Mouse (Mus musculus): ENCODE measurements at regions not wholly inside any gene's neighbourhood (a gene's known extent, or its start where the extent isn't known, plus 50 kb on each side); places are given as distances from the start of the nearest gene placed in this dataset.

GRCm38 (mm10) chr9:85593867-85594266 lies 155.3 kb downstream of the Ibtk start:
- Histone ChIP-seq H3K27ac (ENCODE audit: low read depth, low read length) (no peak overlapping the region), H3K4me3 (ENCODE audit: low read depth, low read length) (no peak overlapping the region), H3K27me3 (ENCODE audit: control insufficient read depth, insufficient read depth, low read length) (no peaks in the 10 kb centered on the region), H3K9ac (ENCODE audit: low read depth, low read length) (no peak overlapping the region), H3K36me3 (ENCODE audit: control insufficient read depth, insufficient read depth, low read length) (no peaks in the 10 kb centered on the region), H3K4me1 (replicated peaks; ENCODE audit: control insufficient read depth, insufficient read depth, low read length) (no peaks in the 10 kb centered on the region), H3K4me2 (replicated peaks; ENCODE audit: low read depth, low read length) (no peak overlapping the region), H3K9me3 (ENCODE audit: control insufficient read depth, low read length) (no peaks in the 10 kb centered on the region)
- 85% methylated on average over 4 of the region's 4 CpGs for WGBS
- no peak for ATAC-seq (ENCODE audit: low FRiP score)
- no peak for DNase-seq (ENCODE audit: low spot score)

- Histone ChIP-seq H3K27me3 (ENCODE audit: control insufficient read depth, insufficient read depth, low read length) (no peaks in the 10 kb centered on the region), H3K27ac (ENCODE audit: low read depth, low read length) (no peak overlapping the region), H3K4me3 (ENCODE audit: low read depth, low read length) (no peak overlapping the region), H3K36me3 (ENCODE audit: control insufficient read depth, insufficient read depth, low read length) (no peaks in the 10 kb centered on the region), H3K9me3 (ENCODE audit: control insufficient read depth, low read length) (no peaks in the 10 kb centered on the region), H3K4me2 (replicated peaks; ENCODE audit: low read depth, low read length) (no peak overlapping the region), H3K9ac (ENCODE audit: low read depth, low read length) (no peak overlapping the region), H3K4me1 (replicated peaks; ENCODE audit: control insufficient read depth, insufficient read depth, low read length) (no peaks in the 10 kb centered on the region)
- ATAC-seq (ENCODE audit: low FRiP score) (no peak), DNase-seq (ENCODE audit: low spot score) (no peak)
- 88% methylated on average over 4 of the region's 4 CpGs for WGBS
Measured at GRCm38 (mm10) chr9:85592639-85593038, 156.5 kb downstream of the Ibtk start.

GRCm38 (mm10) chr9:85589210-85589609 lies 159.9 kb downstream of the Ibtk start:
- H3K36me3 ChIP-seq (ENCODE audit: control insufficient read depth, insufficient read depth, low read length): no peaks in the 10 kb centered on the region
- no peak overlapping the region for H3K27ac ChIP-seq (ENCODE audit: low read depth, low read length)
- H3K4me3 ChIP-seq (ENCODE audit: low read depth, low read length): no peak overlapping the region
- H3K9me3 ChIP-seq (ENCODE audit: control insufficient read depth, low read length): no peaks in the 10 kb centered on the region
- no peak overlapping the region for H3K4me2 ChIP-seq (replicated peaks; ENCODE audit: low read depth, low read length)
- H3K4me1 ChIP-seq (replicated peaks; ENCODE audit: control insufficient read depth, insufficient read depth, low read length): no peaks in the 10 kb centered on the region
- H3K27me3 ChIP-seq (ENCODE audit: control insufficient read depth, insufficient read depth, low read length): no peaks in the 10 kb centered on the region
- ATAC-seq (ENCODE audit: low FRiP score) (no peak), DNase-seq (ENCODE audit: low spot score) (no peak)
- 91% methylated on average over 3 of the region's 3 CpGs for WGBS
- no peak overlapping the region for H3K9ac ChIP-seq (ENCODE audit: low read depth, low read length)

GRCm38 (mm10) chr9:85588077-85588476 lies 161.1 kb downstream of the Ibtk start:
- Histone ChIP-seq H3K27ac (ENCODE audit: low read depth, low read length) (no peak overlapping the region), H3K4me1 (replicated peaks; ENCODE audit: control insufficient read depth, insufficient read depth, low read length) (no peaks in the 10 kb centered on the region), H3K27me3 (ENCODE audit: control insufficient read depth, insufficient read depth, low read length) (no peaks in the 10 kb centered on the region), H3K4me2 (replicated peaks; ENCODE audit: low read depth, low read length) (no peak overlapping the region), H3K9ac (ENCODE audit: low read depth, low read length) (no peak overlapping the region), H3K36me3 (ENCODE audit: control insufficient read depth, insufficient read depth, low read length) (no peaks in the 10 kb centered on the region), H3K9me3 (ENCODE audit: control insufficient read depth, low read length) (no peaks in the 10 kb centered on the region), H3K4me3 (ENCODE audit: low read depth, low read length) (no peak overlapping the region)
- ATAC-seq (ENCODE audit: low FRiP score) (peak; percentile 27), DNase-seq (ENCODE audit: low spot score) (peak; percentile 46)
- 55% methylated on average over 2 of the region's 2 CpGs for WGBS

- no peak for ATAC-seq (ENCODE audit: low FRiP score)
- Histone ChIP-seq H3K27ac (ENCODE audit: low read depth, low read length) (no peak overlapping the region), H3K9me3 (ENCODE audit: control insufficient read depth, low read length) (no peaks in the 10 kb centered on the region), H3K4me1 (replicated peaks; ENCODE audit: control insufficient read depth, insufficient read depth, low read length) (no peaks in the 10 kb centered on the region), H3K27me3 (ENCODE audit: control insufficient read depth, insufficient read depth, low read length) (no peaks in the 10 kb centered on the region), H3K9ac (ENCODE audit: low read depth, low read length) (no peak overlapping the region), H3K4me2 (replicated peaks; ENCODE audit: low read depth, low read length) (no peak overlapping the region), H3K36me3 (ENCODE audit: control insufficient read depth, insufficient read depth, low read length) (no peaks in the 10 kb centered on the region), H3K4me3 (ENCODE audit: low read depth, low read length) (no peak overlapping the region)
- DNase-seq (ENCODE audit: low spot score): no peak
- 76% methylated on average over 1 of the region's 1 CpGs for WGBS
Measured at GRCm38 (mm10) chr9:85581028-85581595, 168.0 kb downstream of the Ibtk start.

GRCm38 (mm10) chr9:85577812-85578211 lies 171.3 kb downstream of the Ibtk start:
- no peak overlapping the region for H3K9ac ChIP-seq (ENCODE audit: low read depth, low read length)
- no peaks in the 10 kb centered on the region for H3K36me3 ChIP-seq (ENCODE audit: control insufficient read depth, insufficient read depth, low read length)
- H3K4me3 ChIP-seq (ENCODE audit: low read depth, low read length): no peak overlapping the region
- 92% methylated on average over 7 of the region's 7 CpGs for WGBS
- no peak overlapping the region for H3K27ac ChIP-seq (ENCODE audit: low read depth, low read length)
- no peaks in the 10 kb centered on the region for H3K27me3 ChIP-seq (ENCODE audit: control insufficient read depth, insufficient read depth, low read length)
- DNase-seq (ENCODE audit: low spot score) (no peak), ATAC-seq (ENCODE audit: low FRiP score) (no peak)
- no peak overlapping the region for H3K4me2 ChIP-seq (replicated peaks; ENCODE audit: low read depth, low read length)
- no peaks in the 10 kb centered on the region for H3K4me1 ChIP-seq (replicated peaks; ENCODE audit: control insufficient read depth, insufficient read depth, low read length)
- H3K9me3 ChIP-seq (ENCODE audit: control insufficient read depth, low read length): no peaks in the 10 kb centered on the region

GRCm38 (mm10) chr9:85577338-85577737 lies 171.8 kb downstream of the Ibtk start:
- 95% methylated on average over 1 of the region's 1 CpGs for WGBS

GRCm38 (mm10) chr9:85568877-85569276 lies 180.3 kb downstream of the Ibtk start:
- no peak for DNase-seq (ENCODE audit: low spot score)
- no peaks in the 10 kb centered on the region for H3K27me3 ChIP-seq (ENCODE audit: control insufficient read depth, insufficient read depth, low read length)
- ATAC-seq (ENCODE audit: low FRiP score): no peak
- no peaks in the 10 kb centered on the region for H3K4me1 ChIP-seq (replicated peaks; ENCODE audit: control insufficient read depth, insufficient read depth, low read length)
- no peak overlapping the region for H3K27ac ChIP-seq (ENCODE audit: low read depth, low read length)
- no peaks in the 10 kb centered on the region for H3K9me3 ChIP-seq (ENCODE audit: control insufficient read depth, low read length)
- no peak overlapping the region for H3K9ac ChIP-seq (ENCODE audit: low read depth, low read length)
- H3K4me3 ChIP-seq (ENCODE audit: low read depth, low read length): no peak overlapping the region
- 86% methylated on average over 8 of the region's 8 CpGs for WGBS
- H3K4me2 ChIP-seq (replicated peaks; ENCODE audit: low read depth, low read length): no peak overlapping the region
- no peaks in the 10 kb centered on the region for H3K36me3 ChIP-seq (ENCODE audit: control insufficient read depth, insufficient read depth, low read length)

More at GRCm38 (mm10) chr9:85577338-85577737, 171.8 kb downstream of the Ibtk start:
- no peak overlapping the region for H3K27ac ChIP-seq (ENCODE audit: low read depth, low read length)
- ATAC-seq (ENCODE audit: low FRiP score): no peak
- no peak for DNase-seq (ENCODE audit: low spot score)
- no peak overlapping the region for H3K4me3 ChIP-seq (ENCODE audit: low read depth, low read length)
- H3K4me1 ChIP-seq (replicated peaks; ENCODE audit: control insufficient read depth, insufficient read depth, low read length): no peaks in the 10 kb centered on the region
- no peak overlapping the region for H3K4me2 ChIP-seq (replicated peaks; ENCODE audit: low read depth, low read length)
- H3K9me3 ChIP-seq (ENCODE audit: control insufficient read depth, low read length): no peaks in the 10 kb centered on the region
- H3K36me3 ChIP-seq (ENCODE audit: control insufficient read depth, insufficient read depth, low read length): no peaks in the 10 kb centered on the region
- H3K9ac ChIP-seq (ENCODE audit: low read depth, low read length): no peak overlapping the region
- H3K27me3 ChIP-seq (ENCODE audit: control insufficient read depth, insufficient read depth, low read length): no peaks in the 10 kb centered on the region

- Histone ChIP-seq H3K9me3 (ENCODE audit: control insufficient read depth, low read length) (no peaks in the 10 kb centered on the region), H3K9ac (ENCODE audit: low read depth, low read length) (no peak overlapping the region), H3K27me3 (ENCODE audit: control insufficient read depth, insufficient read depth, low read length) (no peaks in the 10 kb centered on the region), H3K4me2 (replicated peaks; ENCODE audit: low read depth, low read length) (no peak overlapping the region), H3K4me1 (replicated peaks; ENCODE audit: control insufficient read depth, insufficient read depth, low read length) (no peaks in the 10 kb centered on the region), H3K27ac (ENCODE audit: low read depth, low read length) (no peak overlapping the region), H3K36me3 (ENCODE audit: control insufficient read depth, insufficient read depth, low read length) (no peaks in the 10 kb centered on the region), H3K4me3 (ENCODE audit: low read depth, low read length) (no peak overlapping the region)
- no peak for DNase-seq (ENCODE audit: low spot score)
- ATAC-seq (ENCODE audit: low FRiP score): no peak
- 25% methylated on average over 1 of the region's 1 CpGs for WGBS
Measured at GRCm38 (mm10) chr9:85551871-85552270, 197.3 kb downstream of the Ibtk start.

Data from hindbrain, embryonic 11.5 days (tissue).